Mouse (Mus musculus) forebrain, embryonic 14.5 days (tissue): ENCODE results near the gene Chrd. TPM values are rescaled to one million over a fixed set of nuclear protein-coding genes. Genes with fewer than 3 reads are reported as not detected.

Experiments
- ATAC-seq: fragments of 200-750 bp; cut with Nextera tagmentation; 2 replicates; pipeline ENCODE4 v1.8.0; 2017; ENCODE audit warnings: mild to moderate bottlenecking, moderate library complexity
- DNase-seq: peaks from one replicate; pipeline ENCODE4 v3.0.0-alpha.2; 2015; ENCODE audit warnings: low spot score
- H3K27ac ChIP-seq: fragments of 300-500 bp; sonication (generic); 2 replicates; pipeline ENCODE4 v1.5.1; 2014; ENCODE audit warnings: low read depth, mild to moderate bottlenecking, control low read depth, low read length, moderate library complexity
- H3K27me3 ChIP-seq: fragments of 300-500 bp; sonication (generic); replicated peaks from 2 replicates; pipeline ENCODE4 v1.6.1; 2014; ENCODE audit warnings: low read length, control low read depth, mixed read lengths; ENCODE audit not compliant: control insufficient read depth, insufficient read depth
- H3K36me3 ChIP-seq: fragments of 300-500 bp; sonication (generic); 2 replicates; pipeline ENCODE4 v1.6.1; 2014; ENCODE audit warnings: low read length, control low read depth; ENCODE audit not compliant: control insufficient read depth, insufficient read depth
- H3K4me1 ChIP-seq: fragments of 300-500 bp; sonication (generic); 2 replicates; pipeline ENCODE4 v1.6.1; 2014; ENCODE audit warnings: antibody characterized with exemption, low read length, control low read depth; ENCODE audit not compliant: control insufficient read depth, insufficient read depth
- H3K4me2 ChIP-seq: fragments of 300-500 bp; sonication (generic); 2 replicates; pipeline ENCODE4 v1.6.1; 2014; ENCODE audit warnings: mild to moderate bottlenecking, control low read depth, low read length
- H3K4me3 ChIP-seq: fragments of 300-500 bp; sonication (generic); 2 replicates; pipeline ENCODE4 v1.5.1; 2014; ENCODE audit warnings: low read depth, low read length, control low read depth
- H3K9ac ChIP-seq: fragments of 300-500 bp; sonication (generic); 2 replicates; pipeline ENCODE4 v1.6.1; 2014; ENCODE audit warnings: mild to moderate bottlenecking, low read length, control low read depth, moderate library complexity
- H3K9me3 ChIP-seq: fragments of 300-500 bp; sonication (generic); replicated peaks from 2 replicates; pipeline ENCODE4 v1.6.1; 2016; ENCODE audit warnings: low read length, control low read depth, mixed read lengths; ENCODE audit not compliant: control insufficient read depth
- WGBS: fragments of 180-500 bp; shearing (Covaris S2); extraction: QIAGEN DNeasy Blood & Tissue Kit; methylation state at CpG from one replicate; pipeline ENCODE4 v1.1.7; 2014; 5-methylcytosine and 5-hydroxymethylcytosine counted together
- polyA plus RNA-seq: library from polyadenylated mRNA; unstranded; fragments of >200 nt; fragmentation: Nextera tagmentation; extraction: Ambion mirVana; gene quantifications from 2 replicates; pipeline ENCODE4 v1.2.1, GENCODE M21; 2014

The Chrd gene
- polyA plus RNA-seq, 1 experiment from 2014 or later, result 2.6 TPM

GRCm38 (mm10) chr16:20765244-20765643 lies 32.3 kb downstream of the Chrd start:
- Histone ChIP-seq H3K4me2 (no peak overlapping the region), H3K9me3 (no peaks in the 10 kb centered on the region), H3K9ac (no peak overlapping the region), H3K27me3 (no peaks in the 10 kb centered on the region), H3K4me1 (no peaks in the 10 kb centered on the region), H3K27ac (no peak overlapping the region), H3K4me3 (no peak overlapping the region), H3K36me3 (no peaks in the 10 kb centered on the region)
- ATAC-seq (no peak), DNase-seq (peak; percentile 64)
- WGBS, result 48% methylated on average over 9 of the region's 9 CpGs

- no peaks in the 10 kb centered on the region for H3K27me3 ChIP-seq
- 76% methylated on average over 5 of the region's 5 CpGs for WGBS
- no peak for DNase-seq
- no peak overlapping the region for H3K27ac ChIP-seq
- no peak overlapping the region for H3K4me3 ChIP-seq
- no peaks in the 10 kb centered on the region for H3K4me1 ChIP-seq
- H3K36me3 ChIP-seq, result no peaks in the 10 kb centered on the region
- ATAC-seq, result no peak
- no peak overlapping the region for H3K4me2 ChIP-seq
- H3K9ac ChIP-seq, result no peak overlapping the region
- H3K9me3 ChIP-seq, result 0 out of 2 replicates have a peak, but pooled peaks cover 3% of the 10 kb centered on the region
Measured at GRCm38 (mm10) chr16:20775021-20775420, 42.1 kb downstream of the Chrd start.

GRCm38 (mm10) chr16:20779846-20780245 lies 46.9 kb downstream of the Chrd start:
- ATAC-seq, result no peak
- H3K4me2 ChIP-seq, result no peak overlapping the region
- no peaks in the 10 kb centered on the region for H3K4me1 ChIP-seq
- no peaks in the 10 kb centered on the region for H3K27me3 ChIP-seq
- WGBS, result 79% methylated on average over 3 of the region's 3 CpGs
- H3K9ac ChIP-seq, result no peak overlapping the region
- H3K9me3 ChIP-seq, result no peaks in the 10 kb centered on the region
- no peak overlapping the region for H3K27ac ChIP-seq
- no peaks in the 10 kb centered on the region for H3K36me3 ChIP-seq
- no peak for DNase-seq
- H3K4me3 ChIP-seq, result no peak overlapping the region

GRCm38 (mm10) chr16:20781101-20781630 lies 48.2 kb downstream of the Chrd start:
- H3K27ac ChIP-seq, result no peak overlapping the region

GRCm38 (mm10) chr16:20783891-20784290 lies 51.0 kb downstream of the Chrd start:
- Histone ChIP-seq H3K27ac (no peak overlapping the region), H3K36me3 (no peaks in the 10 kb centered on the region), H3K27me3 (no peaks in the 10 kb centered on the region), H3K4me1 (no peaks in the 10 kb centered on the region), H3K9me3 (no peaks in the 10 kb centered on the region), H3K4me2 (no peak overlapping the region), H3K9ac (no peak overlapping the region), H3K4me3 (no peak overlapping the region)
- ATAC-seq (no peak), DNase-seq (no peak)
- WGBS, result 86% methylated on average over 2 of the region's 2 CpGs

More at GRCm38 (mm10) chr16:20781101-20781630, 48.2 kb downstream of the Chrd start:
- no peak for DNase-seq
- H3K27me3 ChIP-seq, result no peaks in the 10 kb centered on the region
- H3K4me2 ChIP-seq, result no peak overlapping the region
- 65% methylated on average over 4 of the region's 4 CpGs for WGBS
- H3K4me3 ChIP-seq, result no peak overlapping the region
- H3K9me3 ChIP-seq, result no peaks in the 10 kb centered on the region
- H3K4me1 ChIP-seq, result no peaks in the 10 kb centered on the region
- H3K9ac ChIP-seq, result no peak overlapping the region
- H3K36me3 ChIP-seq, result no peaks in the 10 kb centered on the region
- no peak for ATAC-seq

GRCm38 (mm10) chr16:20784754-20785153 lies 51.8 kb downstream of the Chrd start:
- no peak overlapping the region for H3K4me3 ChIP-seq
- DNase-seq (no peak), ATAC-seq (no peak)
- H3K9ac ChIP-seq, result no peak overlapping the region
- no peaks in the 10 kb centered on the region for H3K27me3 ChIP-seq
- no peaks in the 10 kb centered on the region for H3K4me1 ChIP-seq
- H3K9me3 ChIP-seq, result no peaks in the 10 kb centered on the region
- no peaks in the 10 kb centered on the region for H3K36me3 ChIP-seq
- H3K4me2 ChIP-seq, result no peak overlapping the region
- H3K27ac ChIP-seq, result no peak overlapping the region

GRCm38 (mm10) chr16:20786556-20786955 lies 53.6 kb downstream of the Chrd start:
- H3K9ac ChIP-seq, result no peak overlapping the region
- no peaks in the 10 kb centered on the region for H3K36me3 ChIP-seq
- H3K27me3 ChIP-seq, result no peaks in the 10 kb centered on the region
- ATAC-seq, result no peak
- H3K4me3 ChIP-seq, result no peak overlapping the region
- no peaks in the 10 kb centered on the region for H3K9me3 ChIP-seq
- no peaks in the 10 kb centered on the region for H3K4me1 ChIP-seq
- no peak overlapping the region for H3K27ac ChIP-seq
- DNase-seq, result no peak
- 87% methylated on average over 6 of the region's 6 CpGs for WGBS
- no peak overlapping the region for H3K4me2 ChIP-seq

GRCm38 (mm10) chr16:20791803-20792202 lies 58.9 kb downstream of the Chrd start:
- no peaks in the 10 kb centered on the region for H3K27me3 ChIP-seq
- WGBS, result 67% methylated on average over 6 of the region's 6 CpGs

More at GRCm38 (mm10) chr16:20791803-20792202, 58.9 kb downstream of the Chrd start:
- ATAC-seq (no peak), DNase-seq (no peak)
- no peak overlapping the region for H3K4me2 ChIP-seq
- H3K36me3 ChIP-seq, result no peaks in the 10 kb centered on the region
- no peak overlapping the region for H3K27ac ChIP-seq
- no peaks in the 10 kb centered on the region for H3K4me1 ChIP-seq
- H3K9ac ChIP-seq, result no peak overlapping the region
- no peaks in the 10 kb centered on the region for H3K9me3 ChIP-seq
- H3K4me3 ChIP-seq, result no peak overlapping the region
